Mouse (Mus musculus) spleen, adult 2 months (tissue): ENCODE measurements around the gene Poc1a.
A peak's percentile ranks its signal among the peaks of the same experiment; 100 is the strongest.

Experiments
- CTCF ChIP-seq: fragments of 200-500 bp; IDR thresholded peaks from 2 replicates; pipeline ENCODE4 v1.5.1; 2011; ENCODE audit warnings: mild to moderate bottlenecking, inconsistent platforms; ENCODE audit not compliant: insufficient read depth, insufficient read length, insufficient replicate concordance; ENCODE audit errors: extremely low read depth
- POLR2A ChIP-seq: fragments of 200-500 bp; IDR thresholded peaks from 2 replicates; pipeline ENCODE4 v1.6.1; 2011; ENCODE audit warnings: low read depth, low read length, inconsistent platforms

- TF ChIP-seq CTCF = peak; percentile 54; the same call in 1 of the 2 replicates
- TF ChIP-seq POLR2A = no peak
Measured at GRCm38 (mm10) chr9:106349075-106349474, 68.2 kb downstream of the Poc1a start.
